Mouse (Mus musculus) testis, adult 2 months (tissue): ENCODE data around the gene Mta1.
A peak's percentile ranks its signal among the peaks of the same experiment; 100 is the strongest.

Experiments used
- CTCF ChIP-seq: fragments of 200-500 bp; IDR thresholded peaks from 2 replicates; pipeline ENCODE4 v1.5.1; 2012; ENCODE audit warnings: low read depth, mild to moderate bottlenecking, inconsistent platforms, low read length, moderate library complexity; ENCODE audit not compliant: control insufficient read depth, insufficient read depth, insufficient replicate concordance
- POLR2A ChIP-seq: fragments of 200-500 bp; IDR thresholded peaks from 2 replicates; pipeline ENCODE4 v1.6.1; 2012; ENCODE audit warnings: low read depth, mild to moderate bottlenecking, inconsistent platforms, low read length, moderate library complexity; ENCODE audit not compliant: control insufficient read depth

DNA sequence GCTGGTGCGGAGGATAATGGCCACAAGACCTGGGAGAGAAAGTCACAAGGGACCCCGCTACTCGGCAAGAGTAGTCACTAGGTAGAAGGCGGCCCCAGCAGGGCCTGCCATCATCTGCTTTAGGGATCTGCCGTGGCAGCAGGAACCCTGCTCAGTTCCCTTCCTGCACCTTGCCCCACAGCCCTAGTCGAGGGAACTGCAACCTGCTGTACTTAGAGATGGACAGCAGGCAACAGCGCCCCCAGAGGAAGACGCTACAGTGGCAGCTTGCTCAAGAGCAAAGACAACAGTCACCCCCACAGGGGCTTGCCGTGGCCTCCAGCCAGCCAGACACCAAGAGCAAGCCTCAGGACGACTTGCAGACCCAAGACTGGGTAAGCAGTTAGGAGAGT, 23.0 kb upstream of the Mta1 start:
- TF ChIP-seq POLR2A (peak; percentile 6; the same call in 1 of the 2 replicates), CTCF (peak; percentile 93; the same call in 1 of the 2 replicates)
